Mouse (Mus musculus) neural tube, embryonic 11.5 days (tissue): Measurements from ENCODE around the gene Abhd5. TPM values are rescaled to one million over a fixed set of nuclear protein-coding genes. Genes with fewer than 3 reads are reported as not detected.

ENCODE experiments used
- ATAC-seq: fragments of 200-750 bp; cut with Nextera tagmentation; 2 replicates; pipeline ENCODE4 v1.8.0; 2017; ENCODE audit warnings: moderate number of reproducible peaks, mild to moderate bottlenecking, moderate TSS enrichment, moderate library complexity; ENCODE audit not compliant: insufficient read depth, low FRiP score, low TSS enrichment
- DNase-seq: peaks from one replicate; pipeline ENCODE4 v3.0.0-alpha.2; 2015; ENCODE audit warnings: low spot score
- H3K27ac ChIP-seq: fragments of 300-500 bp; sonication (generic); 2 replicates; pipeline ENCODE4 v1.5.1; 2014; ENCODE audit warnings: low read depth, mild to moderate bottlenecking, low read length
- H3K27me3 ChIP-seq: fragments of 300-500 bp; sonication (generic); 2 replicates; pipeline ENCODE4 v1.6.1; 2014; ENCODE audit warnings: mild to moderate bottlenecking, low read length, mixed read lengths; ENCODE audit not compliant: control insufficient read depth, insufficient read depth
- H3K36me3 ChIP-seq: fragments of 300-500 bp; sonication (generic); 2 replicates; pipeline ENCODE4 v1.6.1; 2014; ENCODE audit warnings: mild to moderate bottlenecking, low read length, moderate library complexity, mixed read lengths; ENCODE audit not compliant: control insufficient read depth, insufficient read depth
- H3K4me1 ChIP-seq: fragments of 300-500 bp; sonication (generic); 2 replicates; pipeline ENCODE4 v1.6.1; 2014; ENCODE audit warnings: low read length, mixed read lengths; ENCODE audit not compliant: control insufficient read depth, insufficient read depth
- H3K4me2 ChIP-seq: fragments of 300-500 bp; sonication (generic); 2 replicates; pipeline ENCODE4 v1.6.1; 2014; ENCODE audit warnings: low read depth, mild to moderate bottlenecking, moderate library complexity
- H3K4me3 ChIP-seq: fragments of 300-500 bp; sonication (generic); 2 replicates; pipeline ENCODE4 v1.5.1; 2014; ENCODE audit warnings: low read depth, low read length
- H3K9ac ChIP-seq: fragments of 300-500 bp; sonication (generic); 2 replicates; pipeline ENCODE4 v1.6.1; 2014; ENCODE audit warnings: mild to moderate bottlenecking, low read length
- H3K9me3 ChIP-seq: fragments of 300-500 bp; sonication (generic); 2 replicates; pipeline ENCODE4 v1.6.1; 2016; ENCODE audit warnings: low read length; ENCODE audit not compliant: control insufficient read depth
- WGBS: fragments of 180-500 bp; shearing (Covaris S2); extraction: QIAGEN DNeasy Blood & Tissue Kit; methylation state at CpG from one replicate; pipeline ENCODE4 v1.1.7; 2014; 5-methylcytosine and 5-hydroxymethylcytosine counted together
- polyA plus RNA-seq: library from polyadenylated mRNA; unstranded; fragments of >200 nt; fragmentation: Nextera tagmentation; extraction: Ambion mirVana; gene quantifications from 2 replicates; pipeline ENCODE4 v1.2.1, GENCODE M21; 2014

Gene Abhd5
- polyA plus RNA-seq, 1 experiment from 2014 or later, result 19.8 TPM

GRCm38 (mm10) chr9:122414648-122415047 lies 63.2 kb downstream of the Abhd5 start:
- WGBS, result 87% methylated on average over 1 of the region's 1 CpGs
- Histone ChIP-seq H3K4me1 (no peaks in the 10 kb centered on the region), H3K36me3 (no peaks in the 10 kb centered on the region), H3K4me3 (no peak overlapping the region), H3K27ac (no peak overlapping the region), H3K9me3 (no peaks in the 10 kb centered on the region), H3K4me2 (no peak overlapping the region), H3K9ac (no peak overlapping the region), H3K27me3 (no peaks in the 10 kb centered on the region)
- ATAC-seq, result no peak
- no peak for DNase-seq

DNA sequence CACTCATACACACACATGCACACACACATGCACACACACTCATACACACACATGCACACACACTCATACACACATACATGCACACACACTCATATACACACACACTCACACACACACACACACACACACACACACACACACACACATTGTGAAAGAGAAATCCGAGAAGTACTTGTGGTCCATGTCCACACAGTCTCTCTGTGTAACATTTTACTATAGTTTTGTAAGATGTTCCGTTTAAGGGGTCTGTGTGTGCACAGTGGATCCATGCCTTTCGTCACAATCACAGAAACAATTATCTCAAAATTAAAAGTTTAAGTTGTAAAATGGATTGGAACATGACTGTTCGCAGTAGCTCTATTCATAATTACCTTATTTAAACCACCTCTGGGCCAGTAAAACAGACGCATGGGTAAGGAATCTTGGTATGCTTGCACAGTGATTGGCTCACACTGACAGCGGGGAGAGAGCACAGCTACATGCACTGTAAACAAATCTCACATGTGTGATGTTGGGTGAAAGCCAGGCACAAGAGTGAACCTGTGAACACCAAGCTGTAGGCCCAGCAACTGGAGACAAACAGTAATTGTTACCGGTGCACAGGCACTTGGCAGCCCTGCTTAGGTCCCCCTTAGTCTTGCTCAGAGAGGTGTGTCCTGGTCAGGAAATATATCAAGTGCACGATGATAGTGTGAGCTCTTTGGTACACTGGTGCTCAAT lies 63.8 kb downstream of the Abhd5 start:
- Histone ChIP-seq H3K4me3 (no peak overlapping the region), H3K4me2 (no peak overlapping the region), H3K9me3 (no peaks in the 10 kb centered on the region), H3K36me3 (no peaks in the 10 kb centered on the region), H3K4me1 (no peaks in the 10 kb centered on the region), H3K9ac (no peak overlapping the region), H3K27me3 (no peaks in the 10 kb centered on the region), H3K27ac (no peak overlapping the region)
- ATAC-seq (no peak), DNase-seq (no peak)
- 90% methylated on average over 8 of the region's 8 CpGs for WGBS

- Histone ChIP-seq H3K4me1 (no peaks in the 10 kb centered on the region), H3K27me3 (no peaks in the 10 kb centered on the region), H3K4me3 (no peak overlapping the region), H3K4me2 (no peak overlapping the region), H3K36me3 (no peaks in the 10 kb centered on the region), H3K9me3 (no peaks in the 10 kb centered on the region), H3K9ac (no peak overlapping the region), H3K27ac (no peak overlapping the region)
- DNase-seq, result no peak
- 26% methylated on average over 2 of the region's 2 CpGs for WGBS
- no peak for ATAC-seq
Measured at GRCm38 (mm10) chr9:122416617-122417016, 65.2 kb downstream of the Abhd5 start.

DNA sequence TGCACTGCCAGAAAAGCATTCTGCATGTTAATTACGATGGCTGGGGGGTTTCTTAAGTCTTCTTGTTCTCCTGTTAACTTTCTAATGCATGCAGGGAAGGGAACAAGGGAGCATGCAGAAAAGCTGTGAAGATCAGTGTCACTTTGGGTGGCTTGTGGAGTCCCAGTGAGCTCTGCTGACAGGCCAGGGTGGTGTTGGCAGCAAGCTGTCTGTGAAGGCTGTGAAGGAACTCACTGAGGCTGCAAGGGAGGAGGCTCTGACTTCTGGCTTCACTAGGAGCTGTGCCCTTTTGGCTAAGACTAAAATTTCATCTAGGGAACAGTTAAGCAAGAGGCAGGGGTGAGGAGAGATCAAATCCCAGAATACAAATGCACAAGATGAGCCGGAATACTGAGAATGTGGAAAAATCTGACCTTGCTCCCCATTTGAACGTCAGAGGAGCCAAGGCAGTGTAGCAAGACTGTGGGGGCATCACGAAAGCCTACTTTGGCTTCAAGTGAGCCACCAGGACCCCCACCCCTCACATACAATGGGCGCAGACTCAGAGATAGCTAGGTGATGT lies 68.9 kb downstream of the Abhd5 start:
- ATAC-seq (no peak), DNase-seq (no peak)
- Histone ChIP-seq H3K27ac (no peak overlapping the region), H3K9ac (no peak overlapping the region), H3K4me2 (no peak overlapping the region), H3K9me3 (no peaks in the 10 kb centered on the region), H3K4me3 (no peak overlapping the region), H3K36me3 (no peaks in the 10 kb centered on the region), H3K4me1 (no peaks in the 10 kb centered on the region), H3K27me3 (no peaks in the 10 kb centered on the region)
- WGBS, result 81% methylated on average over 5 of the region's 5 CpGs

DNA sequence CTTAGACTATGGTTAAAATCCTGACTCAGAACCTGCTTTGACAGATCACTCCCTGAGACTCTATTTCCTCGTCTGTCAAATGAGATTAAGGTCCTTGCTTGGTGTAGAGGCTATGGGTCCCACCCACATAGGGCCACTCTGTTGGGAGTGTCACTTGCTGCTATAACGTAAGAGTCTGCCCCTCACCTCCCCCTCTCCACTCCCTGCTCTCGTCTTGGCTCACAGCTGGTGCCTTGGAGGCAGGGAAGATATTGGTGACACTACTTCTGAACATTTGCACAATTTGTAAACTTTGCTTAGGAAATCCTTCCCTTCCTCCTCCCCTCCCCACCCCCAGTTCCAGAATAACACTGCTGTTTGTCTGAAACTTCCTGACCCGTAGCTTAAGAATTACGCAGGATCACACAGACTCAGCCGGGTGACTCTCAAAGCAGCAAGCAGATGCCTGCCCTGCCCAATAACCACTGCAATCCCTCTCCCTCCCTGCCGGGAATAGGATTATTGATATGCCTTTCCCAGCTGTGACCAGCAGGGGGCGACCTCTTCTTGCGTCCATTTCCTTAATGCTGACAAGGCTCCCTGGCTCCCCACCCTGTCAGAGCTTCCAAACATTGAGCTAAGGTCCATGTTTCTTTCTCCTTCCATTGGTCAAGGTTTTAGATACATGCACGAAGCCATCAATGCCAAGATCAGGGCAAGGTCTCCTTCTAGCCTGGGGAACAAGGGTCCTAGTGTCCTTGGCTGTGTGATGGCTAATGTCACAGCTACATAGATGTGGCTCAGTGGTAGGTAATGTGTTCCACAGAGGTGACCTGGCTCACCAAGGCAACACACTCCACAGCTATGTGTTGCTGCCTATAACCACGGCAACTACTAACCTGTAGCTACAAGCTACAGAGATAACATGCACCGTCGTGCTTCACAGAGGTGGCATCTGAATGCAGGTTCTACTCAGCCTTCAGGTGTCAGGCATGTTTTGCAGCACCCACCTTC lies 69.7 kb downstream of the Abhd5 start:
- WGBS, result 26% methylated on average over 13 of the region's 13 CpGs
- Histone ChIP-seq H3K36me3 (no peaks in the 10 kb centered on the region), H3K4me2 (no peak overlapping the region), H3K4me3 (no peak overlapping the region), H3K9me3 (no peaks in the 10 kb centered on the region), H3K27me3 (no peaks in the 10 kb centered on the region), H3K27ac (no peak overlapping the region), H3K4me1 (no peaks in the 10 kb centered on the region), H3K9ac (no peak overlapping the region)
- ATAC-seq, result no peak
- DNase-seq, result peak; percentile 81

- DNase-seq (no peak), ATAC-seq (no peak)
- Histone ChIP-seq H3K9ac (no peak overlapping the region), H3K4me1 (no peaks in the 10 kb centered on the region), H3K4me3 (no peak overlapping the region), H3K4me2 (no peak overlapping the region), H3K27me3 (no peaks in the 10 kb centered on the region), H3K9me3 (no peaks in the 10 kb centered on the region), H3K36me3 (no peaks in the 10 kb centered on the region), H3K27ac (no peak overlapping the region)
- WGBS, result 90% methylated on average over 8 of the region's 8 CpGs
Measured at GRCm38 (mm10) chr9:122421911-122422310, 70.5 kb downstream of the Abhd5 start.

GRCm38 (mm10) chr9:122422706-122423105 lies 71.3 kb downstream of the Abhd5 start:
- Histone ChIP-seq H3K9ac (no peak overlapping the region), H3K4me2 (no peak overlapping the region), H3K27ac (no peak overlapping the region), H3K4me1 (no peaks in the 10 kb centered on the region), H3K4me3 (no peak overlapping the region), H3K27me3 (no peaks in the 10 kb centered on the region), H3K9me3 (no peaks in the 10 kb centered on the region), H3K36me3 (no peaks in the 10 kb centered on the region)
- 88% methylated on average over 14 of the region's 14 CpGs for WGBS
- ATAC-seq (no peak), DNase-seq (no peak)

GRCm38 (mm10) chr9:122423146-122423545 lies 71.7 kb downstream of the Abhd5 start:
- H3K27me3 ChIP-seq, result no peaks in the 10 kb centered on the region
- WGBS, result 61% methylated on average over 6 of the region's 6 CpGs
- no peak overlapping the region for H3K27ac ChIP-seq

More at GRCm38 (mm10) chr9:122423146-122423545, 71.7 kb downstream of the Abhd5 start:
- no peak overlapping the region for H3K4me2 ChIP-seq
- H3K9ac ChIP-seq, result no peak overlapping the region
- H3K36me3 ChIP-seq, result no peaks in the 10 kb centered on the region
- no peak for ATAC-seq
- no peaks in the 10 kb centered on the region for H3K4me1 ChIP-seq
- no peaks in the 10 kb centered on the region for H3K9me3 ChIP-seq
- no peak overlapping the region for H3K4me3 ChIP-seq
- no peak for DNase-seq
